Mouse (Mus musculus) stomach, postnatal 0 days (tissue): ENCODE results near the gene Syt1.

ENCODE experiments used
- CTCF ChIP-seq: IDR thresholded peaks from 2 replicates; pipeline ENCODE4 v1.5.1; 2016; ENCODE audit warnings: antibody characterized with exemption, low read depth, mild to moderate bottlenecking, moderate library complexity
- EP300 ChIP-seq: optimal IDR thresholded peaks from 2 replicates; pipeline ENCODE3; 2016; ENCODE audit warnings: antibody characterized with exemption

DNA sequence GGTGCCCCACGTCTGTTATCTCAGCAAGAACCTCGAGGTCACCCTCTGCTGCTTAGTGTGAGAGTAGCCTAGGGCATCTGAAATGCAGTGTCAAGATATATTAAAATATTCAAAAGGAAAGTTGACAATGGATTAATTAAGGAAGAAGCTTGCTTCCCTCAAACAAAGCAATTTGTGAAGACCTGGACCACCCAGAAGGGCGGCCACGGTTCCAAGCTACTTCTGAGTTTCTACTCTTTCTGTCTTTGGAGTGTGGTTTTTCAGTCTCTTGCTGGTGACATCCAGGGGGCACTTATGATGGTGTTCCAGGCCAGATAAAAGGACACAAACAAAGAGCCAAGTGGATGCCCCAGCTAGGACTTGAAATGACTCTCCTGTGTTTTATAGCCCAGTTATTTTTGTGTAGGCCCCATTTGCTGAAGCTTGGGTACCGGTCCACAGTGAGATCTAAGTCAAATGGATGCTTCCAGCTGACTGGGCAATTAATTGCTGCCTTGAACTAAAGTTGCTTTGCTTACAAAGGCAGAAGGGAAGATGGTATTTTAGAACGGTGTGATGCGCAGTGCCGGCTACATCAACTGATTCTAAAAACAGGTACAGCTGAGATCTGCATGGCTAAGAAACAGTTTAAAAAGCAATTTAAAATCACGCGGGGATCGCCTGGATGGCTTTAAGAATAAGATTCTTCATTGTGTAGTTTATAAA lies 530.5 kb downstream of the Syt1 start:
- no peak for TF ChIP-seq CTCF
- TF ChIP-seq EP300, result no peak
